Mouse (Mus musculus): ENCODE data around the gene Sppl2c.

Sppl2c gene

DNA sequence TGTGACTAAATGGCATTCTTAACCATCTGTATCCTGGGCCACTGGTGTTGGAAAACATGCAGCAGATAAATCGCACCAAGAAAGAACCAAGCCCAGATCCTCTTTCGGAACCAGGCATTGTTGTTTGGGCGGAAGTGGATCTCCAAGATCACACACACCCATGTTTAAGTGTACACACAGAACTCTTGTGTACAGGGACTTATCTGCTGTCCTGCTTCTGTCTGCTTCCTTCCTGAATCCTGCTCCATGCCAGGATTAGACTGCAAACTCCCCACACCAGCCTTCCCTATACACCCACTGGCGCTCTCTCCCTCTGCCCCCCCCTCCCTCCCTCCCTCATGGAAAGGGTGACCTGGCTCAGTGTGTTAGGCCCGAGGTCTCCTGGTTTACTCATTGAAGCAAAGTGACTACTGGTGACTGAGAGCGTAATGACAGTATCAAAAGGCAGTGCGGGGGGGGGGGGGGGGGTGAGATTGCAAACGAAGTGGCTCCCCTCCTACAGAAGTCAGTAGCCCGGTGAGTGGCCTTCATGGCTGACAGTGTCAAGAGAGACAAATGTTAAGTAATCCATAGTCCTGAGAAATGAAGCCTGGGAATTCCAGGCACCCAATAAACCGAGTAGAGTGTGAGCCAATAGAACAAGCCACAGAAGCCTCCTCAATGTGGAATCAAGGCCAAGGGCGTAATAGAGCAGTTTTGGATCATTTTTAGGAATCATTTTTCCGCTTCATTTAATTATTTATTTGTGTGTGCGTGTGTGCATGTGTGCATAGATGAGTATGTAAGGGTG is 52.0 kb downstream of the Sppl2c start:
- DNase-seq (ENCODE audit: low spot score in 2 of 2) = no peak

Measured in spleen, postnatal 36 days (tissue).